Mouse (Mus musculus) liver, embryonic 11.5 days (tissue): Measurements from ENCODE around the gene Erg. TPM values are rescaled to one million over a fixed set of nuclear protein-coding genes. Genes with fewer than 3 reads are reported as not detected.

ENCODE experiments used
- ATAC-seq: fragments of 200-750 bp; cut with Nextera tagmentation; replicated peaks from 2 replicates; pipeline ENCODE4 v1.8.0; 2017; ENCODE audit warnings: moderate number of reproducible peaks, mild to moderate bottlenecking, moderate TSS enrichment, moderate library complexity; ENCODE audit not compliant: low FRiP score
- DNase-seq: peaks from one replicate; pipeline ENCODE4 v3.0.0-alpha.2; 2017; ENCODE audit warnings: low spot score
- H3K27ac ChIP-seq: fragments of 300-500 bp; sonication (generic); 2 replicates; pipeline ENCODE4 v1.5.1; 2014; ENCODE audit warnings: mild to moderate bottlenecking, low read depth, low read length, control low read depth
- H3K27me3 ChIP-seq: fragments of 300-500 bp; sonication (generic); replicated peaks from 2 replicates; pipeline ENCODE4 v1.6.1; 2014; ENCODE audit warnings: low read length, mixed read lengths; ENCODE audit not compliant: control insufficient read depth, insufficient read depth
- H3K36me3 ChIP-seq: fragments of 300-500 bp; sonication (generic); 2 replicates; pipeline ENCODE4 v1.6.1; 2014; ENCODE audit warnings: mild to moderate bottlenecking, low read length, moderate library complexity, mixed read lengths; ENCODE audit not compliant: control insufficient read depth, insufficient read depth
- H3K4me1 ChIP-seq: fragments of 300-500 bp; sonication (generic); replicated peaks from 2 replicates; pipeline ENCODE4 v1.6.1; 2014; ENCODE audit warnings: low read length, mixed read lengths; ENCODE audit not compliant: control insufficient read depth, insufficient read depth
- H3K4me2 ChIP-seq: fragments of 300-500 bp; sonication (generic); 2 replicates; pipeline ENCODE4 v1.6.1; 2014; ENCODE audit warnings: mild to moderate bottlenecking, control low read depth, moderate library complexity
- H3K4me3 ChIP-seq: fragments of 300-500 bp; sonication (generic); 2 replicates; pipeline ENCODE4 v1.5.1; 2014; ENCODE audit warnings: low read depth, low read length, control low read depth
- H3K9ac ChIP-seq: fragments of 300-500 bp; sonication (generic); 2 replicates; pipeline ENCODE4 v1.6.1; 2014; ENCODE audit warnings: low read depth, low read length, control low read depth
- H3K9me3 ChIP-seq: fragments of 300-500 bp; sonication (generic); 2 replicates; pipeline ENCODE4 v1.6.1; 2016; ENCODE audit warnings: low read length, inconsistent platforms, mixed read lengths; ENCODE audit not compliant: control insufficient read depth
- WGBS: fragments of 180-500 bp; shearing (Covaris S2); extraction: QIAGEN DNeasy Blood & Tissue Kit; methylation state at CpG from one replicate; pipeline ENCODE4 v1.1.7; 2014; 5-methylcytosine and 5-hydroxymethylcytosine counted together
- polyA plus RNA-seq: library from polyadenylated mRNA; unstranded; fragments of >200 nt; fragmentation: Nextera tagmentation; extraction: Ambion mirVana; gene quantifications from 2 replicates; pipeline ENCODE4 v1.2.1, GENCODE M21; 2014

Erg gene
- polyA plus RNA-seq, 1 experiment from 2014 or later: 3.8 TPM

- Histone ChIP-seq H3K4me2 (no peak overlapping the region), H3K27ac (no peak overlapping the region), H3K4me3 (no peak overlapping the region), H3K4me1 (peaks cover 2% of the 10 kb centered on the region; the same call in 1 of the 2 replicates), H3K9me3 (no peaks in the 10 kb centered on the region), H3K36me3 (no peaks in the 10 kb centered on the region), H3K9ac (no peak overlapping the region), H3K27me3 (no peaks in the 10 kb centered on the region)
- DNase-seq (no peak), ATAC-seq (no peak)
- 50% methylated on average over 9 of the region's 9 CpGs for WGBS
Observed at GRCm38 (mm10) chr16:95448643-95449360, 137.6 kb downstream of the Erg start.

DNA sequence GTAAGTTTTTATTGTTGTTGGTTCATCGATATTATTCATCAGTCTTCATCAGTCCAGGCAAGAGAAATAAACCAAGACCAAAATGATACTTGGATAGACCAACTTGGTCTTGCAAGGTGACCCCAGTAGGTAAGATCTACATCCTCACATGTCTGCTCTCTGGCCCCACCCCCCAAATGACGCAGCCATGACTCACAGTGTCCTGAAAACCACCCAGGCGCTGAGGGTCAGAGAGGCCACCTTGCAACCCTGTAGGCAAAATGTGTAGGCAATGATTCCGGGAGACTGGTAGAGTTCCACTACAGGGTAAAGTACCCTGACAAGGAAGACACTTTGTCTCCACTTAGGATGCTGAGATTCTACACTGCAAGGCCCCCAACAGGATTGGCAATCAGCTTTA, 138.5 kb downstream of the Erg start:
- Histone ChIP-seq H3K4me2 (no peak overlapping the region), H3K27me3 (no peaks in the 10 kb centered on the region), H3K4me1 (peaks cover 2% of the 10 kb centered on the region; the same call in 1 of the 2 replicates), H3K4me3 (no peak overlapping the region), H3K36me3 (no peaks in the 10 kb centered on the region), H3K9me3 (no peaks in the 10 kb centered on the region), H3K9ac (no peak overlapping the region), H3K27ac (no peak overlapping the region)
- no peak for ATAC-seq
- WGBS: 53% methylated on average over 4 of the region's 4 CpGs
- no peak for DNase-seq

DNA sequence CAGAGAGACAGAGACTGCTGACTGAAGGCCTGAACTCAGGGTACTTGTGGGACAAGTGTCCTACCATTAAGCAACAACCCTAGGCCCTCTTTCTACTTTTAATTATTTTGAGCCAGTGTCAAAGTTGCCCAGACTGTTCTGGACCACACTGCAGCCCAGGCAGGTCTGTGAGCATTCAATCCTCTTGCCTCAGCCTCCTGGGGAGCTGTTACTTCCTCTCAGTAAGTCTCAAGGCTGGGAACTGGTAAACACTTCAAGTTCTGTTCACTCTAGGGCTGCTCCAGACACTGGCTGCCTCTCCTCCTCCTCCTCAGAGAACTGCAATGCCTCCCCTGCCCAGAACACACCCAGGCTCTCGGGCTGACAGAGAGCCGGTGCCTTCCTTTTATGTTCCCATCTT, 140.0 kb downstream of the Erg start:
- Histone ChIP-seq H3K9me3 (no peaks in the 10 kb centered on the region), H3K27me3 (no peaks in the 10 kb centered on the region), H3K36me3 (no peaks in the 10 kb centered on the region), H3K4me3 (no peak overlapping the region), H3K4me2 (no peak overlapping the region), H3K27ac (no peak overlapping the region), H3K9ac (no peak overlapping the region), H3K4me1 (no peaks in the 10 kb centered on the region; the same call in 1 of the 2 replicates)
- DNase-seq: no peak
- 54% methylated on average over 2 of the region's 2 CpGs for WGBS
- no peak for ATAC-seq

DNA sequence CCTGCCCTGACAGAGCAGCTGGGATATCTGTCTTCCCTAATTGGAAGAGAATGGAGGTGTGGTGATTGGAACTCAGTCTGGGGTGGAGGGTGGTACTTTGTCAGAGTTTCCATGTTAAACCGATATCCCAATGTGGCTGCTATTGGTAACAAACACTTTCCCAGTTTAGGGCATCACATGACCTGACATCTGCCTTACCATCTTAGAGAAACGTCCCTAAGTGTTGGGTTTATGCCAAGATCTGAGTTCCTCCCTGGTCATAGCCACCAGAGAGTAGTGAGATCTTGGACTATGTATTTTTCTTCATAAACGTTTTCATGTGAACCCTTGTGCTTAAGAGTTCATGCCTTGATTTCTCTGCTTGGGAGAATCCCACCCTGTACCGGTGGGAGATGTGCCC, 144.4 kb downstream of the Erg start:
- no peak overlapping the region for H3K4me3 ChIP-seq
- H3K4me1 ChIP-seq: peaks cover 23% of the 10 kb centered on the region
- 57% methylated on average over 4 of the region's 4 CpGs for WGBS
- no peaks in the 10 kb centered on the region for H3K36me3 ChIP-seq
- H3K9ac ChIP-seq: no peak overlapping the region
- no peak overlapping the region for H3K4me2 ChIP-seq
- DNase-seq (no peak), ATAC-seq (no peak)
- H3K27ac ChIP-seq: no peak overlapping the region
- H3K27me3 ChIP-seq: no peaks in the 10 kb centered on the region
- no peaks in the 10 kb centered on the region for H3K9me3 ChIP-seq

- Histone ChIP-seq H3K4me1 (peaks cover 27% of the 10 kb centered on the region), H3K9ac (no peak overlapping the region), H3K36me3 (no peaks in the 10 kb centered on the region), H3K27ac (no peak overlapping the region), H3K4me3 (no peak overlapping the region), H3K9me3 (no peaks in the 10 kb centered on the region), H3K27me3 (no peaks in the 10 kb centered on the region), H3K4me2 (no peak overlapping the region)
- ATAC-seq (no peak), DNase-seq (no peak)
- WGBS: 32% methylated on average over 7 of the region's 7 CpGs
Observed at GRCm38 (mm10) chr16:95441179-95441578, 145.2 kb downstream of the Erg start.

DNA sequence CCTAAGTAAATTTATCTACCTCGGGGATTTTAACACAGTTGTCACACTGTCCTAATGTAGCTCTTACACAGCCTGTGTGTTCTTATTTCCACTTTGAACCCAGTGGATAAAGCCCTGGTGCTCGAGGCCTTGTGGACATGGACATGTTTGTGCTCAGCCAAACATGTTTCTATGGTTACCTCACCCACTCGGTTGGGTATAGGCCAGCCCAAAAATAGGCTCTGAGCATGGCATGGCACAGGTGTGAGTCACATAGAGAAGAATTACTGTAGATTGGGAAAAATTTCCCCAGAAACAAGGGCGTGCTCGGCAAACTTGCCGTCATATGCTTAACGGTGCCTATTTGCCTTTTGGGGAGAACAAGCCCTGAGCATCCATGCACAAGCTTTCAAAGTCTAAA, 146.1 kb downstream of the Erg start:
- DNase-seq: no peak
- Histone ChIP-seq H3K9ac (no peak overlapping the region), H3K9me3 (no peaks in the 10 kb centered on the region), H3K27me3 (no peaks in the 10 kb centered on the region), H3K27ac (no peak overlapping the region), H3K4me1 (peaks cover 27% of the 10 kb centered on the region), H3K4me3 (no peak overlapping the region), H3K36me3 (no peaks in the 10 kb centered on the region), H3K4me2 (0 out of 2 replicates have a peak overlapping the region, but pooled peaks have one; percentile 59)
- ATAC-seq: no peak
- 65% methylated on average over 7 of the region's 7 CpGs for WGBS

DNA sequence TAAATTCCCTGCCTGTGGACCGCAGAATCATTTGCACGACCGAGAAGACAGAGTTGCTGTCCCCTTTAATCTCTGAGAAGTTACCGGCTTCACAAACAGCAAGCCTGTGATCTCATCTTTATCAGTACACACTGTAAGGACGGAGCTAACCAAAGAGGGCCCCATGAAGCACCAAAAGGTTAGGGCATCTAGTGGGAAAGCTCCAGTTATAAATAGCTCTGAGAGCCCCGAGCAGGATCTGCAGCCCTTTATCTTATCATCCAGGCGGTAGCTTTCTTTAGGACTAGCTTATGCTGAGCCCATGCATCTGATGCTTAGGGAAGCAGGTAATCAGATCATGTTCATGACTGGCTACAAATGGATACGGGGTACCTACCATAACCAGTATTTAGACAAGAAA, 146.6 kb downstream of the Erg start:
- Histone ChIP-seq H3K9ac (no peak overlapping the region), H3K9me3 (no peaks in the 10 kb centered on the region), H3K4me1 (peaks cover 29% of the 10 kb centered on the region), H3K4me2 (peak overlapping the region; percentile 59), H3K4me3 (no peak overlapping the region), H3K36me3 (no peaks in the 10 kb centered on the region), H3K27me3 (no peaks in the 10 kb centered on the region), H3K27ac (peak overlapping the region; percentile 66)
- 16% methylated on average over 8 of the region's 8 CpGs for WGBS
- peak; percentile 86 for ATAC-seq
- no peak for DNase-seq

GRCm38 (mm10) chr16:95438848-95439540, 147.4 kb downstream of the Erg start:
- Histone ChIP-seq H3K27me3 (no peaks in the 10 kb centered on the region), H3K36me3 (no peaks in the 10 kb centered on the region), H3K9me3 (no peaks in the 10 kb centered on the region), H3K4me1 (peaks cover 33% of the 10 kb centered on the region), H3K27ac (peak overlapping the region; percentile 66), H3K4me2 (peak overlapping the region; percentile 59), H3K4me3 (0 out of 2 replicates have a peak overlapping the region, but pooled peaks have one; percentile 10), H3K9ac (no peak overlapping the region)
- no peak for DNase-seq
- 36% methylated on average over 17 of the region's 17 CpGs for WGBS
- ATAC-seq: peak; percentile 70

- H3K27me3 ChIP-seq: no peaks in the 10 kb centered on the region
- DNase-seq: no peak
- H3K9ac ChIP-seq: no peak overlapping the region
- no peak overlapping the region for H3K27ac ChIP-seq
- no peak for ATAC-seq
- peaks cover 33% of the 10 kb centered on the region for H3K4me1 ChIP-seq
- no peak overlapping the region for H3K4me3 ChIP-seq
- H3K4me2 ChIP-seq: no peak overlapping the region
- no peaks in the 10 kb centered on the region for H3K36me3 ChIP-seq
- WGBS: 41% methylated on average over 8 of the region's 8 CpGs
- no peaks in the 10 kb centered on the region for H3K9me3 ChIP-seq
Observed at GRCm38 (mm10) chr16:95436611-95437010, 149.8 kb downstream of the Erg start.
